Mouse (Mus musculus): ENCODE measurements at regions not wholly inside any gene's neighbourhood (a gene's known extent, or its start where the extent isn't known, plus 50 kb on each side); places are given as distances from the start of the nearest gene placed in this dataset.

- no peak overlapping the region for H3K9ac ChIP-seq (ENCODE audit: low read depth, low read length)
- no peaks in the 10 kb centered on the region for H3K79me2 ChIP-seq (ENCODE audit: control insufficient read depth, insufficient read depth, low read length)
- H3K4me3 ChIP-seq (ENCODE audit: insufficient read depth, low read depth, low read length): no peak overlapping the region
- peak; percentile 18 for DNase-seq (ENCODE audit: extremely low read depth, low read depth, low spot score)
- WGBS: 41% methylated on average over 3 of the region's 3 CpGs
- TF ChIP-seq CTCF (IDR thresholded peaks at IDR 0.05; ENCODE audit: low read depth, low read length) (no peak), POLR2A (IDR thresholded peaks at IDR 0.05; ENCODE audit: extremely low read depth, insufficient read depth, low read length) (no peak)
- no peaks in the 10 kb centered on the region for H3K4me1 ChIP-seq (ENCODE audit: control insufficient read depth, insufficient read depth, low read length)
- no peaks in the 10 kb centered on the region for H3K27me3 ChIP-seq (ENCODE audit: control insufficient read depth, insufficient read depth, low read length)
- no peak overlapping the region for H3K27ac ChIP-seq (replicated peaks; ENCODE audit: insufficient read depth, low read depth, low read length)
- H3K36me3 ChIP-seq (ENCODE audit: control insufficient read depth, insufficient read depth, low read length): no peaks in the 10 kb centered on the region
Observed at GRCm38 (mm10) chr14:46129762-46130161, 249.5 kb upstream of the Gm15217 start.

DNA sequence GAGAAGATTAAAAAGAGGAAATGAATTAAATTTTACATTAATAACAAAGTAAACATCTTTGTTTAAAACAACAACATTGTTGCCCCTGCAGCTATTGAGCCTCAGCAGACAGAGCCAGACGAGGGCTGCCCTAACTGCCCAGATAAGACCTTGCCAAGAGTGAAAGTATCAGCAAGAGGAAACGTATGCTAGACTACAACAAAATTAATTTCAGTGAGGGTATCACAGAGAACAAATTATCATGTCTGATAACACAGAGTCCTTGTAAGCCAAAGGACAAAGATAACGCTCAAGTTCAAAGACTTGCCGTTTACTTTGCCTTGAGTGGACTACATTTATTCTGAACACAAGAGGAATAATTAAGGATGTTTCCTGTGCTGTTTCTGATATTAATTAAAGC, 235.0 kb upstream of the Gm15217 start:
- Histone ChIP-seq H3K9ac (ENCODE audit: low read depth, low read length) (no peak overlapping the region), H3K4me3 (ENCODE audit: insufficient read depth, low read depth, low read length) (no peak overlapping the region), H3K27me3 (ENCODE audit: control insufficient read depth, insufficient read depth, low read length) (no peaks in the 10 kb centered on the region), H3K36me3 (ENCODE audit: control insufficient read depth, insufficient read depth, low read length) (no peaks in the 10 kb centered on the region), H3K79me2 (ENCODE audit: control insufficient read depth, insufficient read depth, low read length) (no peaks in the 10 kb centered on the region), H3K27ac (replicated peaks; ENCODE audit: insufficient read depth, low read depth, low read length) (no peak overlapping the region), H3K4me1 (ENCODE audit: control insufficient read depth, insufficient read depth, low read length) (peaks cover 2% of the 10 kb centered on the region; the same call in 1 of the 2 replicates)
- 40% methylated on average over 4 of the region's 4 CpGs for WGBS
- peak; percentile 9 for DNase-seq (ENCODE audit: extremely low read depth, low read depth, low spot score)
- TF ChIP-seq POLR2A (IDR thresholded peaks at IDR 0.05; ENCODE audit: extremely low read depth, insufficient read depth, low read length) (no peak), CTCF (IDR thresholded peaks at IDR 0.05; ENCODE audit: low read depth, low read length) (no peak)

- H3K9ac ChIP-seq (ENCODE audit: low read depth, low read length): no peak overlapping the region
- TF ChIP-seq CTCF (IDR thresholded peaks at IDR 0.05; ENCODE audit: low read depth, low read length): no peak
- TF ChIP-seq POLR2A (IDR thresholded peaks at IDR 0.05; ENCODE audit: extremely low read depth, insufficient read depth, low read length): no peak
- H3K27me3 ChIP-seq (ENCODE audit: control insufficient read depth, insufficient read depth, low read length): no peaks in the 10 kb centered on the region
- WGBS: 60% methylated on average over 6 of the region's 6 CpGs
- H3K36me3 ChIP-seq (ENCODE audit: control insufficient read depth, insufficient read depth, low read length): no peaks in the 10 kb centered on the region
- no peaks in the 10 kb centered on the region for H3K79me2 ChIP-seq (ENCODE audit: control insufficient read depth, insufficient read depth, low read length)
- H3K4me3 ChIP-seq (ENCODE audit: insufficient read depth, low read depth, low read length): no peak overlapping the region
- peaks cover 2% of the 10 kb centered on the region; the same call in 1 of the 2 replicates for H3K4me1 ChIP-seq (ENCODE audit: control insufficient read depth, insufficient read depth, low read length)
- H3K27ac ChIP-seq (replicated peaks; ENCODE audit: insufficient read depth, low read depth, low read length): no peak overlapping the region
- DNase-seq (ENCODE audit: extremely low read depth, low read depth, low spot score): no peak
Observed at GRCm38 (mm10) chr14:46144707-46145106, 234.5 kb upstream of the Gm15217 start.

DNA sequence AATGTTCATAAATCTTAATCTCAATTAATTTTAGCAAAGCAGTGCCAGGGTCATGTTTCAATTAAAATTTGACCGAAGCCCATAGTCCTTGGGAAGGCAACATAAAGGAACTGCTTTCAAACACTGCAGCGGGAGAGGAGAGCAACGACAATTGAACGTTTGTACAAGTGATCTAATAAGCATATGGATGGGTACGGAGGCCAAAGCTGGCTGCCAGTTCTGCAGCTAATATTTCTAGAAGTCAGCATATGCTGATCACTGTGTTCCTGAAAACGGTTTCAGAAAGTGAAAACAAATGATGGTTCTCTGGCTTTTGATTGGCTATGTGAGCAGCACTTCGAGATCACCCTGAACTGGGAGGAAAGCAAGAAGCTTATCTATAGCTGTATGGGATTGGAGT, 233.6 kb upstream of the Gm15217 start:
- Histone ChIP-seq H3K79me2 (ENCODE audit: control insufficient read depth, insufficient read depth, low read length) (no peaks in the 10 kb centered on the region), H3K36me3 (ENCODE audit: control insufficient read depth, insufficient read depth, low read length) (no peaks in the 10 kb centered on the region), H3K27ac (replicated peaks; ENCODE audit: insufficient read depth, low read depth, low read length) (no peak overlapping the region), H3K9ac (ENCODE audit: low read depth, low read length) (no peak overlapping the region), H3K4me1 (ENCODE audit: control insufficient read depth, insufficient read depth, low read length) (peaks cover 2% of the 10 kb centered on the region; the same call in 1 of the 2 replicates), H3K27me3 (ENCODE audit: control insufficient read depth, insufficient read depth, low read length) (no peaks in the 10 kb centered on the region), H3K4me3 (ENCODE audit: insufficient read depth, low read depth, low read length) (no peak overlapping the region)
- TF ChIP-seq CTCF (IDR thresholded peaks at IDR 0.05; ENCODE audit: low read depth, low read length) (no peak), POLR2A (IDR thresholded peaks at IDR 0.05; ENCODE audit: extremely low read depth, insufficient read depth, low read length) (no peak)
- WGBS: 82% methylated on average over 7 of the region's 7 CpGs
- no peak for DNase-seq (ENCODE audit: extremely low read depth, low read depth, low spot score)

DNA sequence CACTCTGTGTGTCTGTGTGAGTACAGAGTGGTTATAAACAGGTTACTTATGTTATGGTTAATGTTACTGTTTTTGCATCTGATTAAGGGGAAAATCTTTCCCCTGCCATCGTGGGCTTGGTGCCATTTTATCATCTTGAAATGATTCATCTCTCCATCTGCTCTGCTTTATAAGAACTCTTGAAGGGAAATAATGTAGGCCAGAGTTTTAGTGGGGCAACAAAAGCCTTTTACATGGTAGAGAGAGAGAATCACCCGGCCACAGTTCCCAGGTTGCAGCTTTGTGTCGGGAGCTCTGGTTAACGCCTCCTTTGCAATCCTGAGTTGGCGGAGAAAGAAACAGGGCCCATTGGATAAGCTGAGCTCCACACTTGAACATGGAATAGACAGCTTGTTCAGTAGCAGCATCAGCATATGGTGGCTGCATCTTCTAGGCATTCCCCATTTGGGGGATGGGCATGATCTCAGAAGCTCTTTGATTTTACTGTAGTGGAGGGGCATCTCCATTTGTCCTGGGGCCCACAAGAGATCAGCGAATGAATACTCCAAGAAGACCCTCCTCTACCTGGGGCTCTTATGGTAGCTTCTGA, 230.0 kb upstream of the Gm15217 start:
- WGBS: 95% methylated on average over 6 of the region's 6 CpGs
- H3K27ac ChIP-seq (replicated peaks; ENCODE audit: insufficient read depth, low read depth, low read length): no peak overlapping the region
- no peak overlapping the region for H3K9ac ChIP-seq (ENCODE audit: low read depth, low read length)
- H3K27me3 ChIP-seq (ENCODE audit: control insufficient read depth, insufficient read depth, low read length): no peaks in the 10 kb centered on the region
- no peak overlapping the region for H3K4me3 ChIP-seq (ENCODE audit: insufficient read depth, low read depth, low read length)
- H3K4me1 ChIP-seq (ENCODE audit: control insufficient read depth, insufficient read depth, low read length): no peaks in the 10 kb centered on the region
- H3K79me2 ChIP-seq (ENCODE audit: control insufficient read depth, insufficient read depth, low read length): no peaks in the 10 kb centered on the region
- no peak for DNase-seq (ENCODE audit: extremely low read depth, low read depth, low spot score)
- no peaks in the 10 kb centered on the region for H3K36me3 ChIP-seq (ENCODE audit: control insufficient read depth, insufficient read depth, low read length)
- TF ChIP-seq CTCF (IDR thresholded peaks at IDR 0.05; ENCODE audit: low read depth, low read length) (no peak), POLR2A (IDR thresholded peaks at IDR 0.05; ENCODE audit: extremely low read depth, insufficient read depth, low read length) (no peak)

DNA sequence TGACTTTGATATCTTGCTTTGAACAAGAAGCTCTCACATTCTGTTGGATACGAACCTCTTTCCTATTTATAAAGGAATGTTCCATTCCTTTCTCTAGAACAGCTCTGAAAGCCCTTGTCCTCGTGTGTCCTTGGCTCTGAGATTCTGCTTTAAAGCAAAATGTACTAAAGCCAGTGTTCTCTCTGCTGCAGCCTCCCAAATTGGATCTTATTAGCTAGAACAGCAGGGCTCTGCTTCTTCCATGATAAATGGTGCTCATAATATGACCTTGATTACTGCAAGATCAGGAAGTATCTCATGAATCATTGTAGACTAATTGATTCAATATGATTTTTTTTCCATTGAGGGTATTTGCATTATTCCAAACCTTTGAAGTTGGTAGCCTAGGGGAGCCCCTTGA, 220.5 kb upstream of the Gm15217 start:
- Histone ChIP-seq H3K27ac (replicated peaks; ENCODE audit: insufficient read depth, low read depth, low read length) (no peak overlapping the region), H3K36me3 (ENCODE audit: control insufficient read depth, insufficient read depth, low read length) (no peaks in the 10 kb centered on the region), H3K79me2 (ENCODE audit: control insufficient read depth, insufficient read depth, low read length) (no peaks in the 10 kb centered on the region), H3K4me1 (ENCODE audit: control insufficient read depth, insufficient read depth, low read length) (no peaks in the 10 kb centered on the region), H3K4me3 (ENCODE audit: insufficient read depth, low read depth, low read length) (no peak overlapping the region), H3K27me3 (ENCODE audit: control insufficient read depth, insufficient read depth, low read length) (no peaks in the 10 kb centered on the region), H3K9ac (ENCODE audit: low read depth, low read length) (no peak overlapping the region)
- TF ChIP-seq CTCF (IDR thresholded peaks at IDR 0.05; ENCODE audit: low read depth, low read length) (no peak), POLR2A (IDR thresholded peaks at IDR 0.05; ENCODE audit: extremely low read depth, insufficient read depth, low read length) (no peak)
- whole genome bisulfite sequencing: 61% methylated on average over 2 of the region's 2 CpGs
- DNase-seq (ENCODE audit: extremely low read depth, low read depth, low spot score): no peak
